Mouse (Mus musculus): ENCODE measurements around the gene Polr1e.
"Not testable (repeated sequence)": the region's sequence is repeated elsewhere in the genome, so short reads cannot be mapped to it uniquely, and the experiment has no call there.

Gene Polr1e

DNA sequence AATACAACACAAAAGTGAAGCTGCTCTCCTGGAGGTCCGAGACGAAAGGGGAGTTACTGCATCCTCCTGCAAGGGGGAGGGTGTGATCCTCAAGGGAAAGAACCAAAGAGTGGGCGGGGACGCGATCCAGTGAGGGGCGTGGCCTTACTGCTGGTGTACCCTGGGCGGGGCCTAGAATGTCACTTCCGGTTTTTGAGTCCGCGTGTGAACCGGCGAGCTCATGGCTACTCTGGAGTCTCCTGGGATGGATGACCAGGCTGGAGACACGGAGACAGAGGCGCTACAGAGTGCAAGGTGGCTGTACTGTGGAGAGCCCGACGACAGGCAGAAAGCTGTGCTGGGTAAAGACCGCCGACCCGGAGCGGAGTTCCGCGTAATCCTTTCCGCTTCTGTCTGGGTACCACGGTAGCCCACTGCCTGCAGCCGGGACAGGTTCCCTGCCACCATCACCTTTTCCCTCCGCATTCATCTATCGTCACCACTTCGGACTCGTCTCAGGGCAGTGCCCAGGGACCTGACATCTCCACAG lies at the start of gene Polr1e:
Gene Polr1e (plus strand): TSS at position 132 of the 529 bp plus-strand sequence.
- DNase-seq (ENCODE audit: low spot score) = peak; percentile 95

GRCm38 (mm10) chr4:44970056-44970455 lies 48.3 kb upstream of the Polr1e start:
- DNase-seq (ENCODE audit: low spot score) = no peak

DNA sequence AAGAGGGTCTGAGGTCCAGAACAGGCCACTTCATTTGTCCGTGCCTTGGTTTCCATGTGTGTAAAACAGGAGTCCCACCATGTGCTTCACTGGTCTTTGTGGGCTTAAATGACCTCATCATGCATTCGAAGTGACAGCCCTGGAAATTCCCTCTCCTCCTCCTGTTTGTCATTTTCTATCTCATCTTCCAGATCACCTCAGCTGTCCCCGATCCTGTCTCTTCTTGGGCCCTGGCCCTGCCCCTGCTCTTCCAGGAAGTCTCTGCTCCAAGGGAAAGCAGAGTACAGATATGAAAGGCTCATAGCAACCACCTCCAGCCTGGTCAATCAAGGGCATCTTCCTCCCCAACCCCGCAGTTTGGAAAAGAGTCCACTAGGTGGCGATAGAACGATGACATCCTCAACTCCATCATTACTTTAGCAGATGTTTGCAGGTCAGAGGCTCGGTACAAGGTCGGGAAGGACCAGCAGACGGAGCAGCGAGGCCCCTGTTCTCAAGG lies 47.7 kb upstream of the Polr1e start:
- DNase-seq (ENCODE audit: low spot score) = peak; percentile 74

DNA sequence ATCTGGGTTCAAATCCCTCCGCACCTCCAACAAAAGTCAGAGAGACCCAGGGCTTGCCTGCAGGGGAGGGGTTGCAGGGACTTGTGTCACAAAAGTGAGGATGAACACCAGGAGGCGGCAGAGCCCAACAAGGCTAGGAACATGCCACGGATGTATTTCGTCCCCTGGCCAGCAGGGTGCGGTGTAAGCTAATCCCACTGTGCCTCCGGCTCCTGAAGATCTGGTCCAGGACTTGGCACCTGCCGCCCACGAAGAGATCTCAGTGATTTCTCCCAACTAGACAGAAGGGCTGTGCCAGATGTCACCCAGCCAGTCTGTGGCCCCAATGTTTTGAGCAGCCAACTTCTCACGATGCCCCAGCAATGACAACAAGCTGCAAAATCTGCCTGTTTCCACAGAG lies 44.9 kb upstream of the Polr1e start:
- DNase-seq (ENCODE audit: low spot score) = peak; percentile 96

- DNase-seq (ENCODE audit: low spot score) = no peak
Observed at GRCm38 (mm10) chr4:44973871-44974270, 44.5 kb upstream of the Polr1e start.

DNA sequence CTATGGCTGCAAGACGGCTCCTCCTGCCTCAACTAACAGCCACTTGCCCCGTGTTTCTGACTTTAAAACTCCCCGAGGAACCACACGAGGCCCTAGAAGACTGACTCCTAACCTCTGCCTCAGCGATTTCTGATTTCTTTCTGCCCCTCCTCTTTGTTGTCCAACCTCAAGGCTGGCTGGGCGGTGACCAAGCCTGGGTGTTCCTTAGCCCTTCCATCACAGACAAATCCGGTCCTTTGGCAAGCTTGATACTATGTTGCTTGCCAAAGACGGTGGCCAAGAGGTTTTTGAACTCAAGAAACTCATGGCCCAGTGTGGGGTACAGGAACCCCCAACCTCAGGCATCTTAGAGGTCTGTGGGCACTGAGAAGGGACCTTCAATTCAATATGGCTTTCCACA lies 44.1 kb upstream of the Polr1e start:
- peak; percentile 87 for DNase-seq (ENCODE audit: low spot score)

DNA sequence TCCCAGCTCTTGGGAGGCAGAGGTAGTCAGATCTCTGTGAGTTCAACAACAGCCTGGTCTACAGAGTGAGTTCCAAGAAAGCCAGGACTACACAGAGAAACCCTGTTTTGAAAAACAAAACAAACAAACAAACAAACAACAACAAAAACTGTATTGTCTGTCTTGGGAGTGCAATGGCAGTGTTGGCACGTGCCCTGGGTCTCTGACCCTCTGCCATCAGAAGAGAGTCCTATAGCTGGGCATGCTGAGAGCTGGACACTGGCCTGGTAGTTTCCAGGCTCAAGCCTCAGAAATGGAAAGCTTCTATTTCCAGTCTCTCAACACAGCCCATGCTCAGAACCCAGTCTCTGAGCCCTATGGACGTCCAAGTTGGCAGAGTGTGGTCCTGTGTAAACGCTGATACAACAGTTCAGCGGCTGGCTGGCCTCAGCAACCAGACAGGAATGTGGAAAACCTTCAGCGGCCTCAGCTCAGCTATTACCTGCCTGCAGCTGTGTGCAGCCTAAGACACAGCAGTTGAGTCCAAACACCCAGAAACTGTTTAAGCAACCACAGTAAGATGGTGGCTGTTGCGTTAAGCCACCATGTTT lies 42.3 kb upstream of the Polr1e start:
- DNase-seq (ENCODE audit: low spot score) = no peak

DNA sequence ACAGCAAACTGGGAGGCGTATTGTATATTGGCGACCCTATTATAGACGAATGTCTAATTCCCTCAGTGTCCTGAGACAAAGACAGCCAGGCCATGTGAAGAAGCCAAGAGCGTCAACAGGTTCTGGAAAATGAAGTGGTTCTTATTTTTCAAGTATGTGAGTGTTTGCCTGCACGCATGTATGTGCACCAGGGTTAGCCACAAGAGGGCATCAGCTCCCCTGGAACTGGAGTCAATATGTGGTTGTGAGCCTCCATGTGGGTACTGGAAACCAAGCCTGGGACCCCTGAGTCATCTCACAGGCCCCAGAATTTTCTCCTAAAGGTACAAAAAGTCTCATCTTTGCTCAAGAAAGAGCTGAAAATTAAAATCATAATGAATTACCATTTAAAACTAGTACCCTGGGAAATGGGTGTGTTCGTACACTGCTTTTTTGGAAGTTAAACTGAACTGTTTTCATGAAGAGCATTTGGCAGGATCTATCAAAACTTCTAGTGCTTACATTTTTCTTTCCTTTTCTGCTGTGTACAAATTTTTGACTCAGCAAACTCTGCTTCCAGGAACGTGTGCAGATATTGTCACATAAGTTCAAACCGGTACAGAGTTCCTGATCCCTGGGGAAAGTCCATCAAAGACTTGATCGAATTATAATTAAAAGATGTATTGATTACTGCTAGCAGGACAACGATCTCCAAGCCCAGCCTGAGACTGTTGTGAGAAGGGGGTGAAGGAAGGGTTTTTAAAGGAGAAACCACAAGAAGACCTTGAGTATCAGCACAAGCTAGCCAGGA lies 41.3 kb upstream of the Polr1e start:
- no peak for DNase-seq (ENCODE audit: low spot score)

- DNase-seq (ENCODE audit: low spot score) = no peak
Observed at GRCm38 (mm10) chr4:44978175-44978574, 40.2 kb upstream of the Polr1e start.

- peak; percentile 60 for DNase-seq (ENCODE audit: low spot score)
Observed at GRCm38 (mm10) chr4:44979794-44980338, 38.5 kb upstream of the Polr1e start.

GRCm38 (mm10) chr4:44981280-44981973 lies 37.0 kb upstream of the Polr1e start, which contains the start of gene Grhpr:
Gene Grhpr, plus strand, starts transcription at chr4:44981395.
- DNase-seq (ENCODE audit: low spot score) = peak; percentile 90

GRCm38 (mm10) chr4:44981974-44982287 lies 36.5 kb upstream of the Polr1e start:
- DNase-seq (ENCODE audit: low spot score) = peak; percentile 56

- no peak for DNase-seq (ENCODE audit: low spot score)
Observed at GRCm38 (mm10) chr4:44982440-44983130, 35.8 kb upstream of the Polr1e start.

GRCm38 (mm10) chr4:44983131-44983740 lies 35.1 kb upstream of the Polr1e start:
- DNase-seq (ENCODE audit: low spot score) = no peak

DNA sequence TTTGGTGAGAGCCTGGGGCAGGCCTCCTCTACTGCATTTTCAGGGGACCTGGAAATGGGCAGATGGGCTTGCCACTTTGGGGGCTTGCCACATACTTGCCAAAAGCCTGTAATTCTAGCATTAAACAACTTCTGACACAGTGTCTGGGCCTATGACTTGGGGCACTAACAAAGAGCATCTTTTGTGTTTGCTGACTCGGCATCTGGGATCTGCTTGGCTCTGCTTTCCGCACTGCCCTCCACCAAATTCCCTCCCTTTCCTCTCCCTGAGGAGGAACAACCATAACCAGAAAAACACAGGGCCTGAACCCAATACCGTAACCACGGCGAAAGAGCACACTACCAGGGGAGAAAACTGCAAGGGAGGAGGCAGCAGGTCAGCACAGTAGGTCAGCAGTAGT lies 27.8 kb upstream of the Polr1e start:
- DNase-seq (ENCODE audit: low spot score) = no peak

- DNase-seq (ENCODE audit: low spot score) = not testable (repeated sequence)
Observed at GRCm38 (mm10) chr4:44992330-44992729, 26.1 kb upstream of the Polr1e start.

DNA sequence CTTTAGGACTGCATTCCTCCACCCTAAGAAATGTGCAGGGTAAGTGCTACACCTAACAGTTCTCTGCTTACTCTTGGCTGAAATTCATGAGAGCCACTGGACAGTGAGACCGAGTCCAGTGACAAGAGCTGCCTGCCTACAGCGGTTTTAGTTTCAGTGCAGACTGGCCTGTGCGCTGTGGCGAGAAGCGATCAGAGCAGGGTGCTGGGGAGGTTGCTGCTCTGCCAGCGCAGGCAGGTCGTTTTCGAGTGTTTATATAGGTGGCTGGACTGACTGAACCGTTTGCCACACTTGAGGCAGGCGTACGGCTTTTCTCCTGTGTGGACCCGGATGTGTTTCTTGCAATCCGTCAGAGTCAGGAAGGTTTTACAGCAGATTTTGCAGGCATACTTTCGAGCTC lies 25.2 kb upstream of the Polr1e start:
- DNase-seq (ENCODE audit: low spot score) = not testable (repeated sequence)

GRCm38 (mm10) chr4:44993847-44994246 lies 24.5 kb upstream of the Polr1e start:
- DNase-seq (ENCODE audit: low spot score) = no peak

GRCm38 (mm10) chr4:44994776-44995175 lies 23.6 kb upstream of the Polr1e start:
- no peak for DNase-seq (ENCODE audit: low spot score)

DNA sequence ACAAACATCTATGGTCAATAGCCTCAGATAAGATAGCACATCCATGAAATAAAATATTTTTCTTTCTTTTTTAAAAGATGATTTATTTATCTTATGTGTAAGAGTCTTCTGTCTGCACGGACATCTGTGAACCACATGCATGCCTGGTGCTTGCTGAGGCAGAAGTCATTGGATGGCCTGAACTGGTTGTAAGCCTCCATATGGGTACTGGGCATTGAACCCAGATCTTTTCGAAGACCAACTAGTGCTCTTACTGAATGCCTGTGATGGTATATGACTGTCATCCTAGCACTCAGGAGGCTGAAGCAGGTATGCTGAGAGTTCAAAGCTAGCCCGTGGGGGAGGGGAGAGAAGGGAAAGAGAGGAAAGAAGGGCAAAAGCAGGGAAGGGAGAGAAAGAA lies 20.3 kb upstream of the Polr1e start:
- DNase-seq (ENCODE audit: low spot score) = no peak

GRCm38 (mm10) chr4:45000001-45000400 lies 18.4 kb upstream of the Polr1e start:
- DNase-seq (ENCODE audit: low spot score) = peak; percentile 94
